Mouse (Mus musculus) myocyte (in vitro differentiated cells): ENCODE measurements at regions not wholly inside any gene's neighbourhood (a gene's known extent, or its start where the extent isn't known, plus 50 kb on each side); places are given as distances from the start of the nearest gene placed in this dataset.

Experiments
- CEBPB ChIP-seq: IDR thresholded peaks from 2 replicates; pipeline ENCODE4 v1.6.1; 2011; ENCODE audit warnings: mild to moderate bottlenecking, moderate library complexity; ENCODE audit not compliant: poor library complexity, insufficient read depth, severe bottlenecking
- MAX ChIP-seq: IDR thresholded peaks from one replicate; pipeline ENCODE4 v1.6.1; 2011; ENCODE audit warnings: low read depth, mild to moderate bottlenecking, control low read depth
- MYOG ChIP-seq, 3 experiments: IDR thresholded peaks; one replicate each; pipeline ENCODE4 v1.6.1; 2011; ENCODE audit warnings: control low read depth in 2 of 3, low read depth in 2 of 3, mild to moderate bottlenecking in 2 of 3; ENCODE audit not compliant: insufficient read length in 2 of 3, control insufficient read depth in 1 of 3, insufficient read depth in 1 of 3
- POLR2A ChIP-seq: IDR thresholded peaks from one replicate; pipeline ENCODE4 v1.6.1; 2011; ENCODE audit warnings: low read depth, mild to moderate bottlenecking, control low read depth, moderate library complexity; ENCODE audit not compliant: insufficient read length
- POLR2AphosphoS2 ChIP-seq: IDR thresholded peaks from one replicate; pipeline ENCODE4 v1.6.1; 2011; ENCODE audit warnings: low read depth, control low read depth; ENCODE audit not compliant: insufficient read length
- REST ChIP-seq: IDR thresholded peaks from one replicate; pipeline ENCODE4 v1.6.1; 2011; ENCODE audit warnings: mild to moderate bottlenecking, control low read depth, moderate library complexity; ENCODE audit not compliant: insufficient read depth, insufficient read length
- SRF ChIP-seq: IDR thresholded peaks from one replicate; pipeline ENCODE4 v1.6.1; 2011; ENCODE audit warnings: low read depth; ENCODE audit not compliant: control insufficient read depth, insufficient read length
- TCF12 ChIP-seq: IDR thresholded peaks from one replicate; pipeline ENCODE4 v1.6.1; 2011; ENCODE audit warnings: mild to moderate bottlenecking, control low read depth; ENCODE audit not compliant: poor library complexity, insufficient read depth, severe bottlenecking
- TCF3 ChIP-seq: IDR thresholded peaks from one replicate; pipeline ENCODE4 v1.6.1; 2011; ENCODE audit warnings: low read depth, control low read depth; ENCODE audit not compliant: insufficient read length

GRCm38 (mm10) chr10:17200524-17201426 is 522.2 kb upstream of the Cited2 start:
- TF ChIP-seq TCF12 (no peak), POLR2A (no peak), TCF3 (no peak), CEBPB (no peak), MYOG (IDR thresholded peaks at IDR 0.05; ENCODE audit: control insufficient read depth in 1 of 3, insufficient read depth in 1 of 3, insufficient read length in 2 of 3, low read depth in 2 of 3) (no peak), REST (no peak), MAX (no peak), SRF (no peak), POLR2AphosphoS2 (no peak)
